Mouse (Mus musculus): ENCODE measurements around the gene Fgfr4.

DNA sequence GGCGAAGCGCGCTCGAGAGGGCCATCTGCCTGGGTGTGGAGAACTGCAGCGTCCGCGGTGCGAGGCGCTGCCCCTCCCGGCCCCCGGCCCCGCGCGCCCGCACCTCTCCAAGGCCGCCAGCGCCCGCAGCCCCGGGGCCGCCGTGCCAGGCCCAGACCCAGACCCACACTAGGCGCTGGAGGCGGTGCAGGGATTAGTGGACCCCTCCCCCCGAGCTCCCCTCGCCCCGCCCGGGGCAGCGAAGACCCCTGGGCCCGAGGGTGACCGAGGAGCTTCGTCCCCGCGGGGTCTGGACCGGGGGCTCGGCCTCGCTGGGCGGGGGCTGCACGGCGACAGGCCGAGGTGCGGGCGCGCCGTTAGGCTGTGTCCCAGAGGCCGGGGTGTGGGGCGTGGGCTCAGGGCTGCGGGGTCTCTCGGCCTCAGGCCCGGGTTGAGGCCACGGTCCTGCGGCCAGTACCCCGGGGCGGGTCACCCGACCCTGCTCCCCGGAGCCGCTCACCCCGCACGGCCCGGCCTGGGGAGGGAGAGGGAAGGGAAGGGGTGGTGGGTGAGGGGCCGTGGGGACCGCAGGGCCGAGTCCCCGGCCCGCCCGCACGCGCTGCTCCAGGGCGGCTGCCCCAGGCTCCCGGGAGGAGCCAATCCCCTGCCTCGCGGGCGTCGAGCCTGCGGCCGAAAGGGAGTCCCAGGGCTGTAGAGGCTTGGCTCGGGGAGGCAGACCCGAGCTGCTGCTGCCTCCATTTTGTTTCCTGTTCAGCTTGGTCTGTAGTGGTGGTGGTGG is 57.9 kb downstream of the Fgfr4 start:
- TF ChIP-seq CTCF (conservative IDR thresholded peaks at IDR 0.05; ENCODE audit: low read length) (no peak), POU5F1 (IDR thresholded peaks at IDR 0.05; ENCODE audit: borderline replicate concordance, low read length) (no peak), NANOG (IDR thresholded peaks at IDR 0.05; ENCODE audit: borderline replicate concordance, low read length) (no peak)
